Mouse (Mus musculus) heart, postnatal 0 days (tissue): ENCODE data around the gene Thtpa.

ENCODE experiments used
- CTCF ChIP-seq: IDR thresholded peaks from 2 replicates; pipeline ENCODE4 v1.5.1; 2016; ENCODE audit warnings: antibody characterized with exemption, control low read depth, low read depth
- EP300 ChIP-seq: IDR thresholded peaks from 2 replicates; pipeline ENCODE4 v1.6.1; 2016; ENCODE audit warnings: antibody characterized with exemption, low read depth

DNA sequence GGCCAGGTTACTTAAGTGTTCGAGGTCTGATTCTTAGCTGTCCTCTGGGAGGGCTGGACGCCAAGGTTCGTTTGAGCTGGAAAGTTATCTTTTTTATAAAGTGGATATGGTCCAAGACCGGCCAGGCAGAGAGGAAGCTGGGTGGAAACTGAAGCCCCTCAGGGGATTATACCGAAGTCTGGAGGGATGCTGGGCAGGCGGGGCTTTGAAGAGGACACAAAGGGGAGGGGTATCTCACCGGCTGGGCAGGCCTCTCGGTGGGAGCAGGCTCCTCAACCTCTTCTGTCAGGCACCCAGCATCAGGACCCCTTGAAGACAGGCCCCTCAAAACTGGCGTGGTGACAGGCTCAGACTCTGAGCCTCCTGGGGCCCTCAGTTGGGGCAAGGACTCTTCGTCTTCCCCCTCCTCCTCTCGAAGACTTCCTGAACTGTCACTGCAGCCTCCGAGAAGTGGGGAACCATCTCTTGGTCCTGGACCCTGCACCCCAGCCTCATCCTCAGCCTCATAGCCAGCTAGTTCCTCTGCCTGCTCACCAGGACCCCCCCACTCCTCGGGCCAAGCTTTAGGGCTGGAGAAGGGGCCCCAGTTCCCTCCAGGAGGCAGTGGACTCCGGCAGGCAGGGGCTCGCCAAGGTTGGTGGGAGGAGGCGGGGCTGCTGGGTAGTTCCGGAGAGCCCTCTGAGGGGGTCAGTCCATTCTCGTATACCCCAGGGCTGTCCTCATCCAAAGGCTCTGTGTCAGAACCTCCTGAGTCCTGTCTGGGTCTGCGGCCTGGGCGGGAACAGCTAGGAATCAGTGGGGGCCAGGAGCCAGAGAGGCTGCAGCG, 14.7 kb downstream of the Thtpa start:
- TF ChIP-seq CTCF (no peak), EP300 (no peak)
